ENCODE assay signal across 24 mouse cellular contexts in the genomic region with DNA sequence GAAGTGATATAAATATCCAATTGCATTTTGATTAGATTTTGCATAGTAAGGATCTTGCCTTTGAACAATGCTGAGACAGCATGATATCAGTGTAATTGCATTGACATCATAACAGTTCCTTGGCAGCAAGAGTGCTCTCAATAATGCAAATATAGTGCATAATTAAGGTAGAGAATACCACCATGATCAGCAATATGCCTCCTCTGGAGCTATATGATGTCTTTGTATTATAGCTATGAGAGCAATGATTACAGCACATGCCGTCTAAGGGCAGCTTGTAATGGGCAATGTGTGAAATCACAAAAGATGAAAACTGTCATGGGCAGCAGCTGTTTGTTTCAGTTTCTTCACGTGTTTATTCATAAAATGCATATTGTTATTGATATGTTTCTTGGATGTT.
DNase-seq lines count a peak whose midpoint lies in the region; ATAC-seq lines count a peak whose summit lies in the region.
"Had no signal": no experiment of that assay in that cellular context is flagged by ENCODE, and none has a peak within 500 bp of the region (broad histone marks: within the 10 kb centered on the region; RNA-seq: fewer than 3 reads in every experiment).

No protein-coding gene starts in this region.

- no peak for DNase-seq in forebrain, embryonic 10.5 days (ENCODE audit: extremely low spot score, low spot score)
- no peak for DNase-seq in midbrain, embryonic 11.5 days (ENCODE audit: low spot score, missing footprints)
- peak; percentile 6 for DNase-seq in MN1 (ENCODE audit: low spot score)
- no peak for DNase-seq in heart, adult 8-10 months (ENCODE audit: low spot score)
- DNase-seq: adrenal gland, postnatal 10 days; adrenal gland, postnatal 36 days; cerebellum, adult 11 months; cerebellum, adult 2 months; cerebellum, adult 9-11 months; cerebellum, postnatal 25 days; gastrocnemius, postnatal 10 days; gastrocnemius, postnatal 36 days; heart, adult 2 months; kidney, adult 11 months had no signal

- H3K27me3 ChIP-seq in forebrain, embryonic 13.5 days: no peaks in the 10 kb centered on the region
- no peaks in the 10 kb centered on the region for H3K27me3 ChIP-seq in forebrain, embryonic 10.5 days (ENCODE audit: poor library complexity, severe bottlenecking)
- H3K27me3 ChIP-seq in forebrain, embryonic 16.5 days (replicated peaks; ENCODE audit: control insufficient read depth, insufficient read depth, low read length): no peaks in the 10 kb centered on the region
- no peaks in the 10 kb centered on the region for H3K27me3 ChIP-seq in forebrain, embryonic 12.5 days
- H3K27me3 ChIP-seq in midbrain, embryonic 13.5 days: no peaks in the 10 kb centered on the region
- no peaks in the 10 kb centered on the region for H3K27me3 ChIP-seq in midbrain, embryonic 11.5 days (ENCODE audit: control insufficient read depth, insufficient read depth, low read length)
- H3K27me3 ChIP-seq: embryonic facial prominence, embryonic 12.5 days; embryonic facial prominence, embryonic 15.5 days; hindbrain, embryonic 15.5 days; intestine, embryonic 15.5 days; Patski had no signal

- no peak overlapping the region for H3K9ac ChIP-seq in forebrain, embryonic 13.5 days
- no peak overlapping the region for H3K9ac ChIP-seq in forebrain, embryonic 16.5 days (replicated peaks; ENCODE audit: low read depth, low read length)
- no peak overlapping the region for H3K9ac ChIP-seq in forebrain, embryonic 12.5 days
- no peak overlapping the region for H3K9ac ChIP-seq in midbrain, embryonic 13.5 days (replicated peaks)
- H3K9ac ChIP-seq in midbrain, embryonic 11.5 days (ENCODE audit: low read length): no peak overlapping the region
- H3K9ac ChIP-seq: embryonic facial prominence, embryonic 12.5 days; embryonic facial prominence, embryonic 15.5 days; hindbrain, embryonic 15.5 days; intestine, embryonic 15.5 days had no signal

- H3K36me3 ChIP-seq in forebrain, embryonic 13.5 days (ENCODE audit: poor library complexity, severe bottlenecking): no peaks in the 10 kb centered on the region
- H3K36me3 ChIP-seq in forebrain, embryonic 10.5 days (replicated peaks): no peaks in the 10 kb centered on the region
- no peaks in the 10 kb centered on the region for H3K36me3 ChIP-seq in forebrain, embryonic 16.5 days (ENCODE audit: control insufficient read depth, insufficient read depth)
- H3K36me3 ChIP-seq in forebrain, embryonic 12.5 days (replicated peaks): no peaks in the 10 kb centered on the region
- no peaks in the 10 kb centered on the region for H3K36me3 ChIP-seq in midbrain, embryonic 13.5 days
- H3K36me3 ChIP-seq in midbrain, embryonic 11.5 days (ENCODE audit: control insufficient read depth, insufficient read depth, low read length): no peaks in the 10 kb centered on the region
- H3K36me3 ChIP-seq: embryonic facial prominence, embryonic 12.5 days; embryonic facial prominence, embryonic 15.5 days; hindbrain, embryonic 15.5 days; intestine, embryonic 15.5 days had no signal

- H3K4me3 ChIP-seq in forebrain, embryonic 13.5 days: no peak overlapping the region
- no peak overlapping the region for H3K4me3 ChIP-seq in forebrain, embryonic 10.5 days
- no peak overlapping the region for H3K4me3 ChIP-seq in forebrain, embryonic 16.5 days (replicated peaks; ENCODE audit: low read length)
- H3K4me3 ChIP-seq in forebrain, embryonic 12.5 days (replicated peaks): no peak overlapping the region
- no peak overlapping the region for H3K4me3 ChIP-seq in midbrain, embryonic 13.5 days (replicated peaks)
- no peak overlapping the region for H3K4me3 ChIP-seq in midbrain, embryonic 11.5 days (ENCODE audit: low read depth, low read length)
- H3K4me3 ChIP-seq: embryonic facial prominence, embryonic 12.5 days; embryonic facial prominence, embryonic 15.5 days; heart, adult 2 months; hindbrain, embryonic 15.5 days; intestine, embryonic 15.5 days had no signal

- no peaks in the 10 kb centered on the region for H3K4me1 ChIP-seq in forebrain, embryonic 13.5 days
- H3K4me1 ChIP-seq in forebrain, embryonic 10.5 days: no peaks in the 10 kb centered on the region
- peaks cover 4% of the 10 kb centered on the region; the same call in 1 of the 2 replicates for H3K4me1 ChIP-seq in forebrain, embryonic 16.5 days (replicated peaks; ENCODE audit: control insufficient read depth, insufficient read depth, low read length)
- H3K4me1 ChIP-seq in forebrain, embryonic 12.5 days: no peaks in the 10 kb centered on the region
- H3K4me1 ChIP-seq in midbrain, embryonic 13.5 days (replicated peaks): no peaks in the 10 kb centered on the region
- no peaks in the 10 kb centered on the region for H3K4me1 ChIP-seq in midbrain, embryonic 11.5 days (ENCODE audit: control insufficient read depth, insufficient read depth, low read length)
- H3K4me1 ChIP-seq: embryonic facial prominence, embryonic 12.5 days; embryonic facial prominence, embryonic 15.5 days; hindbrain, embryonic 15.5 days; intestine, embryonic 15.5 days had no signal

- no peak overlapping the region for H3K4me2 ChIP-seq in forebrain, embryonic 13.5 days
- no peak overlapping the region for H3K4me2 ChIP-seq in forebrain, embryonic 16.5 days (ENCODE audit: low read length)
- no peak overlapping the region for H3K4me2 ChIP-seq in forebrain, embryonic 12.5 days
- no peak overlapping the region for H3K4me2 ChIP-seq in midbrain, embryonic 13.5 days (replicated peaks)
- H3K4me2 ChIP-seq in midbrain, embryonic 11.5 days: no peak overlapping the region
- H3K4me2 ChIP-seq: embryonic facial prominence, embryonic 12.5 days; embryonic facial prominence, embryonic 15.5 days; heart, embryonic 11.5 days; hindbrain, embryonic 15.5 days; intestine, embryonic 15.5 days had no signal

- no peak overlapping the region for H3K27ac ChIP-seq in forebrain, embryonic 13.5 days
- no peak overlapping the region for H3K27ac ChIP-seq in forebrain, embryonic 10.5 days
- no peak overlapping the region for H3K27ac ChIP-seq in forebrain, embryonic 16.5 days (ENCODE audit: low read length)
- no peak overlapping the region for H3K27ac ChIP-seq in forebrain, embryonic 12.5 days
- no peak overlapping the region for H3K27ac ChIP-seq in midbrain, embryonic 13.5 days
- H3K27ac ChIP-seq in midbrain, embryonic 11.5 days (ENCODE audit: low read depth, low read length): no peak overlapping the region
- H3K27ac ChIP-seq: embryonic facial prominence, embryonic 12.5 days; embryonic facial prominence, embryonic 15.5 days; heart, adult 2 months; hindbrain, embryonic 15.5 days; intestine, embryonic 15.5 days had no signal

- WGBS in forebrain, embryonic 13.5 days: 61% methylated on average over 2 of the region's 2 CpGs
- 82% methylated on average over 2 of the region's 2 CpGs for WGBS in forebrain, embryonic 10.5 days
- WGBS in forebrain, embryonic 16.5 days: 38% methylated on average over 2 of the region's 2 CpGs
- WGBS in forebrain, embryonic 12.5 days: 63% methylated on average over 2 of the region's 2 CpGs
- 72% methylated on average over 2 of the region's 2 CpGs for WGBS in midbrain, embryonic 13.5 days
- WGBS in midbrain, embryonic 11.5 days: 79% methylated on average over 2 of the region's 2 CpGs

- peak; percentile 75 for ATAC-seq in forebrain, embryonic 13.5 days
- peak; percentile 39; the same call in 1 of the 2 replicates for ATAC-seq in forebrain, embryonic 16.5 days
- ATAC-seq in forebrain, embryonic 12.5 days (ENCODE audit: low FRiP score): no peak; the same call in 1 of the 2 replicates
- ATAC-seq in midbrain, embryonic 13.5 days: 0 out of 2 replicates have a peak, but pooled peaks have one; percentile 37
- ATAC-seq in midbrain, embryonic 11.5 days (ENCODE audit: low FRiP score): no peak
- ATAC-seq: intestine, embryonic 15.5 days; Patski had no signal

- H3K9me3 ChIP-seq in forebrain, embryonic 13.5 days (replicated peaks): no peaks in the 10 kb centered on the region
- no peaks in the 10 kb centered on the region for H3K9me3 ChIP-seq in forebrain, embryonic 10.5 days
- H3K9me3 ChIP-seq in forebrain, embryonic 16.5 days (ENCODE audit: control insufficient read depth, low read length): no peaks in the 10 kb centered on the region
- H3K9me3 ChIP-seq in forebrain, embryonic 12.5 days: no peaks in the 10 kb centered on the region
- H3K9me3 ChIP-seq in midbrain, embryonic 13.5 days: no peaks in the 10 kb centered on the region
- H3K9me3 ChIP-seq in midbrain, embryonic 11.5 days (ENCODE audit: control insufficient read depth, low read length): no peaks in the 10 kb centered on the region
- H3K9me3 ChIP-seq: embryonic facial prominence, embryonic 12.5 days; embryonic facial prominence, embryonic 15.5 days; hindbrain, embryonic 15.5 days; intestine, embryonic 15.5 days had no signal

Comparison
In these comparisons a context has a peak if more than half of its experiments do, and no peak if none do; other contexts are left out.
1. ATAC-seq: peak in forebrain, embryonic 13.5 days (single experiment), forebrain, embryonic 16.5 days (single experiment) and midbrain, embryonic 13.5 days (single experiment); none in forebrain, embryonic 12.5 days (single experiment) and midbrain, embryonic 11.5 days (single experiment).